Mouse (Mus musculus) liver, adult 2 months (tissue): ENCODE results near the gene Cyp2c23. TPM values are rescaled to one million over a fixed set of nuclear protein-coding genes. Genes with fewer than 3 reads are reported as not detected.
A peak's percentile ranks its signal among the peaks of the same experiment; 100 is the strongest.

Experiments used
- DNase-seq: peaks from one replicate; pipeline ENCODE4 v3.0.0-alpha.2; 2011; ENCODE audit warnings: low read depth, low spot score; ENCODE audit errors: extremely low read depth
- H3K27ac ChIP-seq: fragments of 200-500 bp; replicated peaks from 2 replicates; pipeline ENCODE4 v1.5.1; 2012; ENCODE audit warnings: low read depth, mild to moderate bottlenecking, control low read depth, inconsistent platforms, low read length; ENCODE audit not compliant: insufficient read depth
- H3K27me3 ChIP-seq: fragments of 200-500 bp; 2 replicates; pipeline ENCODE4 v1.6.1; 2012; ENCODE audit warnings: mild to moderate bottlenecking, moderate library complexity, low read length, inconsistent platforms; ENCODE audit not compliant: control insufficient read depth, insufficient read depth
- H3K36me3 ChIP-seq: fragments of 200-500 bp; 2 replicates; pipeline ENCODE4 v1.6.1; 2012; ENCODE audit warnings: low read length, inconsistent platforms; ENCODE audit not compliant: control insufficient read depth, insufficient read depth
- H3K4me1 ChIP-seq: fragments of 200-500 bp; 2 replicates; pipeline ENCODE4 v1.6.1; 2011; ENCODE audit warnings: low read length; ENCODE audit not compliant: control insufficient read depth, insufficient read depth
- H3K4me3 ChIP-seq: fragments of 200-500 bp; 2 replicates; pipeline ENCODE4 v1.5.1; 2011; ENCODE audit warnings: low read depth, mild to moderate bottlenecking, control low read depth, low read length, moderate library complexity; ENCODE audit not compliant: insufficient read depth
- H3K79me2 ChIP-seq: fragments of 200-500 bp; 2 replicates; pipeline ENCODE4 v1.6.1; 2012; ENCODE audit warnings: inconsistent platforms, mild to moderate bottlenecking, low read length, moderate library complexity; ENCODE audit not compliant: control insufficient read depth, insufficient read depth
- H3K9ac ChIP-seq: fragments of 200-500 bp; 2 replicates; pipeline ENCODE4 v1.6.1; 2012; ENCODE audit warnings: low read depth, mild to moderate bottlenecking, control low read depth, inconsistent platforms, low read length
- CTCF ChIP-seq: fragments of 200-500 bp; IDR thresholded peaks from 2 replicates; pipeline ENCODE4 v1.5.1; 2011; ENCODE audit warnings: low read depth, low read length, control low read depth
- POLR2A ChIP-seq: fragments of 200-500 bp; IDR thresholded peaks from 2 replicates; pipeline ENCODE4 v1.6.1; 2011; ENCODE audit warnings: low read length, control low read depth; ENCODE audit not compliant: insufficient read depth; ENCODE audit errors: extremely low read depth
- WGBS: fragments of 180-500 bp; shearing (Covaris S2); methylation state at CpG from one replicate; pipeline ENCODE4 v1.1.7; 2018; 5-methylcytosine and 5-hydroxymethylcytosine counted together
- polyA plus RNA-seq: library from polyadenylated mRNA; depleted of rRNA; stranded (reverse); fragments of >200 nt; gene quantifications from 2 replicates; pipeline ENCODE4 v1.2.3, GENCODE M21; 2012
- total RNA-seq: library from RNA; depleted of rRNA; stranded (reverse); fragments of >200 nt; gene quantifications from 2 replicates; pipeline ENCODE4 v1.2.3, GENCODE M21; 2014

Gene Cyp2c23
- total and polyA plus RNA-seq, 2 experiments, result 233 to 262 TPM

DNA sequence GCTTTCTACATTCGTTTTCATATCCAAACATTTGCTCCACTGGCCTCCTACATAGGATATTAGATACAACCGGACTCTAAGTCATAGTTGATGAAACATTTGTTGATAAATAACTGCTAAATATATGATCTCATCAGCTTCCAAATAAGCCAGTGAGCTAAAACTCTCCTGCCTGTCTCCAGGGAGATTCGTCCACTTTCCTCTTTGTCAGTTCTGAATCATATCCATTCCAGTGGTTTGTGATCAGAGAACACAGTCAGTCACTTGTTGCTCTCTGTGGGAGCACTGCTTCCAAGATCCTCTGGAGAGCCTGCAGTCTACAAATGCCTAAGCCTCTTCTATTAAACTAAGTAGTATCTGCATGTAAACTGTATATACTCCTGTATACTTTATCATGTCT, 31.2 kb upstream of the Cyp2c23 start:
- Histone ChIP-seq H3K27me3 (no peaks in the 10 kb centered on the region), H3K4me1 (peaks cover 19% of the 10 kb centered on the region), H3K79me2 (no peaks in the 10 kb centered on the region; the same call in 1 of the 2 replicates), H3K4me3 (no peak overlapping the region), H3K27ac (no peak overlapping the region), H3K9ac (no peak overlapping the region), H3K36me3 (peaks cover 43% of the 10 kb centered on the region)
- WGBS, result 87% methylated on average over 3 of the region's 3 CpGs
- no peak for DNase-seq
- TF ChIP-seq POLR2A, result no peak
- no peak for TF ChIP-seq CTCF

DNA sequence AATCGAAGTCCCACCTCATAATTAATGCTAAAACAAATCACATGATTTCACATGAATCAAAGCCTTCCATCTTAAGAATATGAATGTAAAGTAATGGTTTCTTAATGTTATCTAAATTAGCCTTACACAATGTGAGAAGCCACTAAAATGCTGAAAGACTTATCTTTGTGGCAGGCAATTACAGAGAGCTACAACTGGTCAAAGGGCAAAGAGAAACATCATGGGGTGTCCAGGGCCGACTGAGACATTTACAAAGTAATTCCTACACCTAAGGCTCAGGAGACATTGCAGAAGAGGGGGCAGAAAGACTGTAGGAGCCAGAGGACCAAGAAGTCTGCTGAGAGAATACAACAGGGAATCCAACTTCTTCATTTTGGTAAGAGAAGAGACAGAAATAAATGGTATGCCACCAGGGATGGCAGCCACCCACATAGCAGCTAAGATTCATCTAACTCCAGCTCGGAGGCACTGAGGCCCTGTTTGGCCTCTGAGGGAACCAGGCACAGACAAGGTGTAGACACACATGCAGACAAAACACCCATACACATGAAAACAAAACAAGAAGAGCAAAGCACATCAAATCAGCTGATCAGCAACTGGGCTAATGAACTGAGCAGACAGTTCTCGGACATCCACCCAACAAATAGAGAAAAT, 26.3 kb upstream of the Cyp2c23 start:
- Histone ChIP-seq H3K79me2 (peaks cover 11% of the 10 kb centered on the region; the same call in 1 of the 2 replicates), H3K36me3 (peaks cover 41% of the 10 kb centered on the region), H3K4me3 (no peak overlapping the region), H3K27ac (peak overlapping the region; percentile 30), H3K9ac (no peak overlapping the region), H3K27me3 (no peaks in the 10 kb centered on the region), H3K4me1 (peaks cover 19% of the 10 kb centered on the region)
- peak; percentile 54 for DNase-seq
- 54% methylated on average over 4 of the region's 4 CpGs for WGBS
- no peak for TF ChIP-seq POLR2A
- TF ChIP-seq CTCF, result no peak

DNA sequence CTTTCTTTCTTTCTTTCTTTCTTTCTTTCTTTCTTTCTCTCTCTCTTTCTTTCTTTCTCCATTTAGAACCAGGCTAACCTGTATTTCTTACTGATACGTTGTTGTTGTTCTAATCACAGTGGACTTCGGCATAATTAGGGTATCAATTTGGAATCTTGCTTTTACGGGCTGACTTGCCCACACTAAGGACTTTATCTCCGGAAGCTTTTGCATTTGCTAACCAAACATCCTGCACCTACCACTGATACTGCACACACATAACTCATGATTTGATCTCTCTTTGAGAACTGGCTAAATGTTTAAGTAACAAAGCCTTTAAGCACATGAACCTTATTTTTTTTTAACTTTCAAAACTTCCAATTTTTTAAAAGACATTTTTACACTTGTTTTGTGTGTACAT, 21.4 kb upstream of the Cyp2c23 start:
- TF ChIP-seq CTCF (no peak), POLR2A (no peak)
- Histone ChIP-seq H3K27ac (no peak overlapping the region), H3K27me3 (no peaks in the 10 kb centered on the region), H3K4me3 (no peak overlapping the region), H3K36me3 (peaks cover 50% of the 10 kb centered on the region), H3K9ac (no peak overlapping the region), H3K79me2 (peaks cover 11% of the 10 kb centered on the region; the same call in 1 of the 2 replicates), H3K4me1 (peaks cover 5% of the 10 kb centered on the region; the same call in 1 of the 2 replicates)
- no peak for DNase-seq
- WGBS, result 53% methylated on average over 4 of the region's 4 CpGs

- WGBS, result 26% methylated on average over 3 of the region's 3 CpGs
- peaks cover 11% of the 10 kb centered on the region; the same call in 1 of the 2 replicates for H3K79me2 ChIP-seq
- no peak overlapping the region for H3K4me3 ChIP-seq
- DNase-seq, result no peak
- H3K4me1 ChIP-seq, result peaks cover 2% of the 10 kb centered on the region; the same call in 1 of the 2 replicates
- no peak for TF ChIP-seq POLR2A
- peaks cover 56% of the 10 kb centered on the region for H3K36me3 ChIP-seq
- H3K27ac ChIP-seq, result no peak overlapping the region
- no peak overlapping the region for H3K9ac ChIP-seq
- no peaks in the 10 kb centered on the region for H3K27me3 ChIP-seq
Measured at GRCm38 (mm10) chr19:44049282-44049681, 20.3 kb upstream of the Cyp2c23 start.

- H3K36me3 ChIP-seq, result peaks cover 43% of the 10 kb centered on the region
- DNase-seq, result no peak
- no peaks in the 10 kb centered on the region for H3K27me3 ChIP-seq
- no peak for TF ChIP-seq CTCF
- no peak for TF ChIP-seq POLR2A
- peaks cover 4% of the 10 kb centered on the region; the same call in 1 of the 2 replicates for H3K79me2 ChIP-seq
- peaks cover 20% of the 10 kb centered on the region for H3K4me1 ChIP-seq
- no peak overlapping the region for H3K27ac ChIP-seq
- H3K9ac ChIP-seq, result no peak overlapping the region
- no peak overlapping the region for H3K4me3 ChIP-seq
- 79% methylated on average over 3 of the region's 3 CpGs for WGBS
Measured at GRCm38 (mm10) chr19:44045847-44046246, 16.8 kb upstream of the Cyp2c23 start.

DNA sequence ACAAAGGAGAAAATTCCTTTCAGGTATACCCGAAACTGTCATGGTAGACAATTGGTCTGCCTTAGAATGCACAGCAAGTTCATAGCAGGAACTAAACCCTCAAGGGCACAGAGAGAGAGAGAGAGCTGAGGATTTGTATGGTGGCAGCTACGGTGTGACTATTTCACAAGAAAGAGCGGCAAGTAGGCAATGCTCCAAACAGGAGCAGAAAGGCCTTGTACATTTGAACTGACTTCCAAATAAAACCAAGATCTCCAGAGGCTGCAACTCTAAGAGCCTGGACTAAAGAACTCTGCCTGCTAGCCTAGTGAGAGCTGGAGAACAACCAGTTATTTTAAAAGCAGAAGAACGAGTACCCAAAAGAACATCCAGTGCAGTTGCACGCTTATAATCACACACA, 13.1 kb upstream of the Cyp2c23 start:
- Histone ChIP-seq H3K9ac (no peak overlapping the region), H3K36me3 (peaks cover 56% of the 10 kb centered on the region), H3K4me3 (no peak overlapping the region), H3K27ac (peak overlapping the region; percentile 7; the same call in 1 of the 2 replicates), H3K27me3 (no peaks in the 10 kb centered on the region), H3K4me1 (peaks cover 22% of the 10 kb centered on the region), H3K79me2 (peaks cover 4% of the 10 kb centered on the region; the same call in 1 of the 2 replicates)
- WGBS, result 43% methylated on average over 5 of the region's 5 CpGs
- TF ChIP-seq CTCF (no peak), POLR2A (no peak)
- DNase-seq, result peak; percentile 76
